Mouse (Mus musculus) thymus, adult 2 months (tissue): ENCODE data around the gene Gpr152. TPM values are rescaled to one million over a fixed set of nuclear protein-coding genes. Genes with fewer than 3 reads are reported as not detected.

Experiments
- DNase-seq: peaks from one replicate; pipeline ENCODE4 v3.0.0; 2021
- H3K27ac ChIP-seq: fragments of 200-500 bp; 2 replicates; pipeline ENCODE4 v1.5.1; 2012; ENCODE audit warnings: low read length, control low read depth; ENCODE audit not compliant: control insufficient read depth, insufficient read depth
- H3K27me3 ChIP-seq: fragments of 200-500 bp; 2 replicates; pipeline ENCODE4 v1.6.1; 2012; ENCODE audit warnings: mild to moderate bottlenecking, low read length, moderate library complexity, mixed read lengths; ENCODE audit not compliant: control insufficient read depth, insufficient read depth
- H3K36me3 ChIP-seq: fragments of 200-500 bp; 2 replicates; pipeline ENCODE4 v1.6.1; 2012; ENCODE audit warnings: mild to moderate bottlenecking, low read length, moderate library complexity; ENCODE audit not compliant: control insufficient read depth, insufficient read depth
- H3K4me1 ChIP-seq: fragments of 200-500 bp; replicated peaks from 2 replicates; pipeline ENCODE4 v1.6.1; 2012; ENCODE audit warnings: low read length; ENCODE audit not compliant: control insufficient read depth, insufficient read depth
- H3K4me3 ChIP-seq: fragments of 200-500 bp; 2 replicates; pipeline ENCODE4 v1.5.1; 2012; ENCODE audit warnings: mild to moderate bottlenecking, low read length, control low read depth, moderate library complexity; ENCODE audit not compliant: control insufficient read depth, insufficient read depth
- CTCF ChIP-seq: fragments of 200-500 bp; IDR thresholded peaks from 2 replicates; pipeline ENCODE4 v1.5.1; 2012; ENCODE audit warnings: mild to moderate bottlenecking, control low read depth, low read length, moderate library complexity, borderline replicate concordance; ENCODE audit not compliant: control insufficient read depth, poor library complexity, insufficient read depth; ENCODE audit errors: extremely low read depth
- POLR2A ChIP-seq: fragments of 200-500 bp; IDR thresholded peaks from 2 replicates; pipeline ENCODE4 v1.6.1; 2012; ENCODE audit warnings: mild to moderate bottlenecking, low read length, control low read depth, moderate library complexity; ENCODE audit not compliant: control insufficient read depth, poor library complexity, insufficient read depth; ENCODE audit errors: extremely low read depth
- WGBS: fragments of 180-500 bp; shearing (Covaris S2); methylation state at CpG from one replicate; pipeline ENCODE4 v1.1.7; 2018; 5-methylcytosine and 5-hydroxymethylcytosine counted together
- polyA plus RNA-seq: library from polyadenylated mRNA; depleted of rRNA; stranded (reverse); fragments of >200 nt; gene quantifications from 2 replicates; pipeline ENCODE4 v1.2.3, GENCODE M21; 2012

The Gpr152 gene
- polyA plus RNA-seq, 1 experiment, result 0.20 TPM

DNA sequence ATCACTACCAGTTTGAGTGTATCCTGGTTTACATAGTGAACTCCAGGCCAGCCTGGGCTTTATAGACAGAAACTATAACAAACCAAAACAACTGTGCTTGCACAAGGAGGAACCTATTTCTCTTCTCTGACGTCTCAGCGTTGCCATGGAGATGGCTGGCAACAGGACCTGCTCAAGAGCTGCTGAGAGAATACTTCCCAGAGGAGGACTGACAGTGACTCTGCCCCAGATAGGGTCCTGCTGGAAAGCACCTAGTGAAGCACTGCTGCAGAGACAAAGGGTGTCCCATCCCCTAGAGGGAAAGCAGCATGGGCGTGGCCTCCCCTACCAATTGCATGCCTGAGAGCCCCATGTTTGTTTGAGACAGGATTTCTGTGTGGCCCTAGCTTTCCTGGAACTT is 42.3 kb downstream of the Gpr152 start:
- WGBS, result 63% methylated on average over 3 of the region's 3 CpGs
- Histone ChIP-seq H3K4me1 (peaks cover 39% of the 10 kb centered on the region), H3K36me3 (peaks cover 45% of the 10 kb centered on the region), H3K27ac (no peak overlapping the region), H3K4me3 (no peak overlapping the region), H3K27me3 (no peaks in the 10 kb centered on the region)
- DNase-seq, result no peak
- TF ChIP-seq CTCF (no peak), POLR2A (no peak)

DNA sequence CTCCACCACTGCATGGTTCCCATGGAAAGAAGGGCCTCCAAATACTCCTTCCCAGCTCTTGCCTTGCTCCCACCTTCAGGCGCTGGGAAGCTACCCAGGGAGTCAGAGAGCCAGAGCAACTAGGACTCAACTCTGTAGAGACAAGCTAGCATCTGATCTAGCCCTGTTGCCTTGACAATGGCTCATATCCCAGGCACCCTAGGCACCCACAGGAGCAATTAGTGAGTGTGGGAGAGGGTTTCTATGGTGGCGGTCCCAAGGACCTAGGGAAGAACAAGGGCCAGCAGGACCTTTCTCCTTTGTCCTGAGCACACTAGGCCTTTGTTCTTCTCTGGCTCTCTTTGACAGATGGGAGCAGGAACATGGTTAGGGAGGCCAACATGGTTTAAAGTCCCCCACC is 44.1 kb downstream of the Gpr152 start:
- 100% methylated on average over 2 of the region's 2 CpGs for WGBS
- DNase-seq, result no peak
- no peak overlapping the region for H3K4me3 ChIP-seq
- no peaks in the 10 kb centered on the region for H3K27me3 ChIP-seq
- peaks cover 51% of the 10 kb centered on the region for H3K36me3 ChIP-seq
- TF ChIP-seq POLR2A, result no peak
- TF ChIP-seq CTCF, result no peak
- peak overlapping the region; percentile 98; the same call in 1 of the 2 replicates for H3K27ac ChIP-seq
- H3K4me1 ChIP-seq, result peaks cover 56% of the 10 kb centered on the region

DNA sequence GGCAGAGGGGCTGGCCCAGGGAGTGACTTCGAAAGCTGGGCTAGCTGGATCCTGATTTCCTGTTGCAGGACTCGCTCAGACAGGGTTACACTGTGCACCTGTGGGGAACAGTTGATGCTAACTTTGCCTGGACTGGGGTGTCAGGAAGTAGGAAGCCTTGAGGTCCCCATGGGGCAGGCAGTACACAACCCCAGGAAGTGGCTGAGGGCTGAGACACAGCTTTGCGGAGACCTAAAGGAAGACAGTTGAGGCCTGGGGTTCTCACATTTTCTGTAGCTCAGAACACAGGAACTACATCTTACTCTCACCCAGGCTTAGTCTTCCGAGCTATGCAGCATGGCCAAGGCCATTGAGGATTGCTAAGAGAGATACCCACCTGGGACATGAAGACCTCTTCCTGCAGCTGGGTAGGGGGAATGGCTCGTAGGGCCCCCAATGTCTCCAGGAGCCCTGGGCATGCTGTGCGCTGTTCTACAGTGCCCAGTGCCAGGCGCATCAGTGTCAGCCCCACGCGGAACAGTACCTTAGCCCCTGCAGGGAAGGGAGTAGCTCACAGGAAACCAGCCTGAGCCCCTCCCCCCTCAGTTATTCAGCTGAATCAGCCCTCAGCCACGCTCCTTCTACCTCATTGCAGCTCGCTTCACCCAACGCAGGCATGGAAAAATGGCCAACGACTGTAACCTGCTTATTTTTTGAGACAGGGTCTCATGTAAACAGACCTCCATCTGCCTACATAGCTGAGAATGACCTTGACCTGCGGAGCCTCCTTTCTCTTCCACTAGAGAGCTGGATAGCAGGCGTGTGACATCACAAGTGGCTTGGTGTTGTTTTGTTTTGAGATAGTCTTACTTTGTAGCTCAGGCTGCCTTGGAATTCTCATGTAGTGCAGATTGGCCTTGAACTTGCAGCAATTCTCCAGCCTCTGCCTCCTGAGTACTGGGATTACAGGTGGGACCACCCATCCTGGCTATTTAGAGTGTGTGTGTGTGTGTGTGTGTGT is 45.7 kb downstream of the Gpr152 start:
- H3K4me1 ChIP-seq, result peaks cover 67% of the 10 kb centered on the region
- WGBS, result 6% methylated on average over 15 of the region's 15 CpGs

DNA sequence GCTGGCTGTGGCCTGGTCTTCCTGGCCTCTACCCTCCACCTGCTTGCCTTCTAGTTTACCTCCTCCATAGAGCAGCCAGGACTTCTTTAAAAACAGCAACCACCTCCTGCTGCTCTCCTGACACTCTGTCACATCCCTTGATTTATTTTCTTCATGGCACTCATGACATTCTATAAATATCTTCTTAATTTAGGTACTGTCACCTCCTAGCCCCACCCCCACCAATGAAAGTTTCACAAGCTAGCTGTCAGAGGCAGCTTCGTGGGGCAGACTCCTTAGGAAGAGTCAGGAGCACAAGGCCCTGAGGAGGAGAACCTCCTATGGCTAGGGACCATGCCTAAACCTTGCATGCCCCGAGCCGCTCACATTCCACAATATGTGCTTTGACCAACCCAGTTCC is 47.7 kb downstream of the Gpr152 start:
- Histone ChIP-seq H3K27me3 (no peaks in the 10 kb centered on the region), H3K4me3 (peak overlapping the region; percentile 42), H3K27ac (peak overlapping the region; percentile 98), H3K36me3 (peaks cover 36% of the 10 kb centered on the region), H3K4me1 (peaks cover 63% of the 10 kb centered on the region)
- no peak for TF ChIP-seq CTCF
- no peak for DNase-seq
- 16% methylated on average over 3 of the region's 3 CpGs for WGBS

More for the DNA sequence above, 45.7 kb downstream of the Gpr152 start:
- TF ChIP-seq CTCF (no peak), POLR2A (peak; percentile 17; the same call in 1 of the 2 replicates)
- peak overlapping the region; percentile 98 for H3K27ac ChIP-seq
- H3K4me3 ChIP-seq, result peak overlapping the region; percentile 23
- no peaks in the 10 kb centered on the region for H3K27me3 ChIP-seq
- H3K36me3 ChIP-seq, result peaks cover 45% of the 10 kb centered on the region
- DNase-seq, result peak; percentile 87

- H3K4me1 ChIP-seq, result peaks cover 66% of the 10 kb centered on the region
- no peaks in the 10 kb centered on the region for H3K27me3 ChIP-seq
- H3K4me3 ChIP-seq, result peak overlapping the region; percentile 96
- TF ChIP-seq CTCF (no peak), POLR2A (0 out of 2 replicates have a peak, but pooled peaks have one; percentile 19)
- peak overlapping the region; percentile 30 for H3K27ac ChIP-seq
- H3K36me3 ChIP-seq, result peaks cover 24% of the 10 kb centered on the region
- 11% methylated on average over 12 of the region's 12 CpGs for WGBS
- DNase-seq, result no peak
Observed at GRCm38 (mm10) chr19:4189051-4189620, 49.5 kb downstream of the Gpr152 start.

- Histone ChIP-seq H3K27ac (peak within 1 kb of the TSS; percentile 95), H3K36me3 (peaks cover 37% of the 10 kb centered on the region), H3K4me1 (peaks cover 56% of the 10 kb centered on the region), H3K4me3 (peak within 1 kb of the TSS; percentile 96), H3K27me3 (no peaks in the 10 kb centered on the region)
- TF ChIP-seq CTCF (no peak), POLR2A (peak; percentile 87)
- DNase-seq, result peak; percentile 93
- WGBS, result 4% methylated on average over 4 of the region's 4 CpGs
Observed at GRCm38 (mm10) chr19:4190831-4191334, 51.3 kb downstream of the Gpr152 start, which contains the start of gene Tbc1d10c. Tbc1d10c (minus strand) TSS chr19:4191284.
